Comparison of ENCODE assay signal across 31 mouse cellular contexts in genomic region chr11:97038881-97039280, GRCm38 (mm10). TPM values are rescaled to one million over a fixed set of nuclear protein-coding genes. Genes with fewer than 3 reads are reported as not detected.
A peak's percentile ranks its signal among the peaks of the same experiment; 100 is the strongest.
DNase-seq lines count a peak whose midpoint lies in the region; TF ChIP-seq lines count a peak whose summit lies in the region.
"Had no signal": no experiment of that assay in that cellular context is flagged by ENCODE, and none has a peak within 500 bp of the region (broad histone marks: within the 10 kb centered on the region; RNA-seq: fewer than 3 reads in every experiment).

No protein-coding gene starts in this region.

- no peak overlapping the region for H3K27ac ChIP-seq in left cerebral cortex, adult 2 months
- H3K27ac ChIP-seq: embryonic facial prominence, embryonic 10.5 days; embryonic facial prominence, embryonic 13.5 days; forebrain, embryonic 12.5 days; forebrain, embryonic 15.5 days; heart, adult 2 months; heart, embryonic 10.5 days; heart, embryonic 13.5 days; hindbrain, embryonic 14.5 days; hindbrain, postnatal 0 days had no signal

- peak; percentile 78 for DNase-seq in adrenal gland, adult 2 months
- DNase-seq in adrenal gland, postnatal 4 days (ENCODE audit: low spot score in 2 of 2) = no peak
- DNase-seq in ZHBTc4 (ENCODE audit: low read depth, low spot score) = peak; percentile 46
- peak; percentile 41 for DNase-seq in adrenal gland, postnatal 10 days
- DNase-seq in adrenal gland, postnatal 36 days = peak; percentile 53 to 70
- DNase-seq in layer of hippocampus, adult 8-10 months (ENCODE audit: low spot score in 2 of 2) = no peak
- no peak for DNase-seq in left cerebral cortex, adult 2 months (ENCODE audit: extremely low spot score in 1 of 2, low spot score in 2 of 2)
- DNase-seq: B cell, adult 2 months; cerebellum, adult 11 months; cerebellum, adult 8-10 months; cerebellum, postnatal 10 days; cerebellum, postnatal 36 days; embryo, embryonic 11 days; gastrocnemius, postnatal 10 days; gastrocnemius, postnatal 36 days; heart, adult 2 months; heart, postnatal 14 days; heart, postnatal 4 days had no signal

- no peak for TF ChIP-seq CTCF in left cerebral cortex, adult 2 months (IDR thresholded peaks at IDR 0.05)

- intact Hi-C loops in left cerebral cortex, adult 2 months (cut with DNase I) = no loop called here

- no peak overlapping the region for H3K4me3 ChIP-seq in left cerebral cortex, adult 2 months
- H3K4me3 ChIP-seq: embryonic facial prominence, embryonic 10.5 days; embryonic facial prominence, embryonic 13.5 days; erythroblast, embryonic 14.5 days; forebrain, embryonic 12.5 days; forebrain, embryonic 15.5 days; heart, adult 2 months; heart, embryonic 10.5 days; heart, embryonic 13.5 days had no signal

RNA-seq across cellular contexts. Expression of gene Lrrc46, which starts 2.3 kb away (rescaled TPM):
- 1 to 10 TPM in 1 of 2 experiments, under 1 TPM in 1; 0.98 to 1.1 TPM for total RNA-seq in adrenal gland, adult 2 months (2021)
- 0.47 and 0.50 TPM in 2 replicates for polyA plus RNA-seq in adrenal gland, adult 2 months (2012; rRNA removed)
- total RNA-seq in adrenal gland, postnatal 4 days (2021) = 1 to 10 TPM in 1 of 2 experiments, under 1 TPM in 1; 0.76 to 1.3 TPM
- total RNA-seq in adrenal gland, postnatal 10 days (2021) = 1 to 10 TPM; 1.0 to 1.1 TPM
- 1 to 10 TPM; 1.3 TPM for total RNA-seq in adrenal gland, postnatal 36 days (2021)
- 1 to 10 TPM in 2 of 4 experiments, under 1 TPM in 2; 0.87 to 1.9 (median 1.3) TPM for total RNA-seq in layer of hippocampus, adult 8-10 months (2022)
- under 1 TPM; 0.51 to 0.52 TPM for total RNA-seq in left cerebral cortex, adult 2 months (2021)
- polyA plus RNA-seq: erythroblast, embryonic 14.5 days; inflammation-experienced regulatory T-cells, adult 6 months had no signal

RNA-seq across cellular contexts. Expression of gene Mrpl10, which starts 2.5 kb away (rescaled TPM):
- total RNA-seq in adrenal gland, adult 2 months (2021) = 100 to 1,000 TPM; 130 to 154 TPM
- polyA plus RNA-seq in adrenal gland, adult 2 months (2012; rRNA removed) = 197 and 276 TPM in 2 replicates
- 100 to 1,000 TPM; 110 to 123 TPM for total RNA-seq in adrenal gland, postnatal 4 days (2021)
- total RNA-seq in adrenal gland, postnatal 10 days (2021) = 100 to 1,000 TPM; 137 to 139 TPM
- 100 to 1,000 TPM; 131 to 141 TPM for total RNA-seq in adrenal gland, postnatal 36 days (2021)
- 10 to 100 TPM; 76.3 to 85.2 (median 77.8) TPM for total RNA-seq in layer of hippocampus, adult 8-10 months (2022)
- total RNA-seq in left cerebral cortex, adult 2 months (2021) = 10 to 100 TPM; 66.5 to 67.0 TPM

RNA-seq across cellular contexts. Expression of gene Scrn2, which starts 9.1 kb away (rescaled TPM):
- 10 to 100 TPM; 13.3 to 25.0 TPM for total RNA-seq in adrenal gland, adult 2 months (2021)
- 27.6 and 28.6 TPM in 2 replicates for polyA plus RNA-seq in adrenal gland, adult 2 months (2012; rRNA removed)
- 10 to 100 TPM; 28.8 to 29.7 TPM for total RNA-seq in adrenal gland, postnatal 4 days (2021)
- total RNA-seq in adrenal gland, postnatal 10 days (2021) = 10 to 100 TPM; 22.5 to 25.9 TPM
- 10 to 100 TPM; 15.7 to 18.8 TPM for total RNA-seq in adrenal gland, postnatal 36 days (2021)
- total RNA-seq in layer of hippocampus, adult 8-10 months (2022) = 1 to 10 TPM; 4.3 to 6.9 (median 6.3) TPM
- 1 to 10 TPM; 2.8 to 3.4 TPM for total RNA-seq in left cerebral cortex, adult 2 months (2021)

RNA-seq across cellular contexts. Expression of gene Osbpl7, which starts 11.5 kb away (rescaled TPM):
- total RNA-seq in adrenal gland, adult 2 months (2021) = 10 to 100 TPM in 1 of 2 experiments, 1 to 10 TPM in 1; 7.4 to 12.7 TPM
- 14.8 and 16.0 TPM in 2 replicates for polyA plus RNA-seq in adrenal gland, adult 2 months (2012; rRNA removed)
- total RNA-seq in adrenal gland, postnatal 4 days (2021) = 10 to 100 TPM; 20.3 to 21.4 TPM
- 10 to 100 TPM; 10.2 to 13.2 TPM for total RNA-seq in adrenal gland, postnatal 10 days (2021)
- total RNA-seq in adrenal gland, postnatal 36 days (2021) = 1 to 10 TPM; 7.8 to 9.1 TPM
- total RNA-seq in layer of hippocampus, adult 8-10 months (2022) = 10 to 100 TPM; 18.6 to 21.7 (median 20.6) TPM
- total RNA-seq in left cerebral cortex, adult 2 months (2021) = 10 to 100 TPM; 14.0 to 15.2 TPM

RNA-seq across cellular contexts. Expression of gene Sp6, which starts 25.7 kb away (rescaled TPM):
- under 1 TPM; 0.09 to 0.24 TPM for total RNA-seq in adrenal gland, adult 2 months (2021)
- polyA plus RNA-seq in adrenal gland, adult 2 months (2012; rRNA removed) = 0.10 and 0.31 TPM in 2 replicates
- under 1 TPM; 0.42 TPM for total RNA-seq in adrenal gland, postnatal 4 days (2021)
- total RNA-seq in adrenal gland, postnatal 10 days (2021) = under 1 TPM; 0.18 to 0.30 TPM
- total RNA-seq in adrenal gland, postnatal 36 days (2021) = under 1 TPM; 0.16 to 0.23 TPM
- total RNA-seq in layer of hippocampus, adult 8-10 months (2022) = 1 to 10 TPM in 3 of 4 experiments, under 1 TPM in 1; 0.83 to 1.7 (median 1.5) TPM
- total RNA-seq in left cerebral cortex, adult 2 months (2021) = 1 to 10 TPM in 1 of 2 experiments, under 1 TPM in 1; 0.91 to 1.8 TPM
- total RNA-seq: gastrocnemius, postnatal 36 days; heart, postnatal 4 days had no signal
- polyA plus RNA-seq: erythroblast, embryonic 14.5 days; G1E; hindbrain, embryonic 11.5 days; intestine, embryonic 16.5 days had no signal

Comparison
In these comparisons a context has a peak if more than half of its experiments do, and no peak if none do; other contexts are left out.
1. DNase-seq: peak in adrenal gland, adult 2 months (single experiment), ZHBTc4 (single experiment), adrenal gland, postnatal 10 days (single experiment) and adrenal gland, postnatal 36 days (2 of 2); none in adrenal gland, postnatal 4 days (0 of 2), layer of hippocampus, adult 8-10 months (0 of 2) and left cerebral cortex, adult 2 months (0 of 2).